Mouse (Mus musculus) G1E (cell line): ENCODE data around the gene Csnk1g2. TPM values are rescaled to one million over a fixed set of nuclear protein-coding genes. Genes with fewer than 3 reads are reported as not detected.

ENCODE experiments used
- ATAC-seq: 2 replicates; pipeline ENCODE4 v1.8.0; 2016; ENCODE audit warnings: mild to moderate bottlenecking; ENCODE audit not compliant: insufficient number of reproducible peaks, poor library complexity, low FRiP score, severe bottlenecking; ENCODE audit errors: extremely low read depth
- DNase-seq: peaks from one replicate; pipeline ENCODE4 v3.0.0; 2012; ENCODE audit warnings: low spot score
- H3K27me3 ChIP-seq: 2 replicates; pipeline ENCODE4 v1.6.1; 2012; ENCODE audit warnings: mild to moderate bottlenecking, low read length, inconsistent platforms; ENCODE audit not compliant: insufficient read depth
- H3K36me3 ChIP-seq: replicated peaks from 2 replicates; pipeline ENCODE3; 2012; ENCODE audit warnings: mild to moderate bottlenecking, inconsistent platforms
- H3K4me1 ChIP-seq: 2 replicates; pipeline ENCODE4 v1.6.1; 2012; ENCODE audit warnings: low read depth, low read length, inconsistent platforms, mixed read lengths; ENCODE audit not compliant: insufficient read depth
- H3K4me3 ChIP-seq: 2 replicates; pipeline ENCODE4 v1.5.1; 2012; ENCODE audit warnings: low read depth, mild to moderate bottlenecking, inconsistent platforms, low read length, moderate library complexity, mixed read lengths
- H3K9me3 ChIP-seq: replicated peaks from 2 replicates; pipeline ENCODE4 v1.6.1; 2012; ENCODE audit warnings: inconsistent platforms
- CTCF ChIP-seq: IDR thresholded peaks from 2 replicates; pipeline ENCODE4 v1.5.1; 2012; ENCODE audit warnings: low read depth, low read length, inconsistent platforms, mixed read lengths
- GATA1 ChIP-seq: IDR thresholded peaks from 2 replicates; pipeline ENCODE4 v1.6.1; 2012; ENCODE audit warnings: borderline replicate concordance, low read length, inconsistent platforms, mixed read lengths
- GATA2 ChIP-seq: IDR thresholded peaks from 2 replicates; pipeline ENCODE4 v1.6.1; 2012; ENCODE audit warnings: low read depth, low read length, inconsistent platforms, borderline replicate concordance
- POLR2AphosphoS5 ChIP-seq: IDR thresholded peaks from 2 replicates; pipeline ENCODE4 v1.6.1; 2012; ENCODE audit warnings: low read depth, low read length, inconsistent platforms; ENCODE audit not compliant: insufficient replicate concordance
- TAL1 ChIP-seq: conservative IDR thresholded peaks from 2 replicates; pipeline ENCODE4 v1.6.1; 2012; ENCODE audit warnings: low read depth, low read length, inconsistent platforms, mixed read lengths
- polyA plus RNA-seq: library from polyadenylated mRNA; stranded (reverse); fragments of >175 nt; gene quantifications from 2 replicates; pipeline ENCODE4 v1.2.3, GENCODE M21; 2012
- total RNA-seq, 2 experiments: library from RNA; stranded (forward) in 1 of 2; stranded (reverse) in 1 of 2; fragments of 200-1000 nt in 1 of 2; fragments of >200 nt in 1 of 2; fragmentation: Nextera tagmentation in 1 of 2; gene quantifications; 2 replicates each; pipeline ENCODE4 v1.2.3; 2014 to 2017

Gene Csnk1g2
- total and polyA plus RNA-seq, 3 experiments: 110 to 470 (median 189) TPM

DNA sequence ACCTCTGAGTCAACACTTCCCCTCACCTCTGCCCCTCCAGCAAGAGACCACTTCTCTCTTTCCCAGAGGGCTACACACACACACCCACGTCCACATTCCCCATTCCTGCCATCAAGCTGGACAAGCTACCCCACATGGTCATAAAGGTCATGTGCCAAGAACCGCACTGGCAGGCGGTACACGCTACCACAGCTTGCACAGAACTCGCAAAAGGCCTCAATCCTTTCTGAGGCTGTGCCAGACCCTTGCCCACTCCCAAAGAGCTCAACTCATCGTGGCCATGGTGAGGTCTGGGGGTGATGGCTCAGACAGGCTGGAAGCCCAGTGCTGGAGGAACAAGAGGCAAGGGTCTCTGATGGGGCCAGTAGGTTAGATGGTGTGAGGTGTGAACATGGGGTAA, 32.2 kb downstream of the Csnk1g2 start:
- peak overlapping the region; percentile 30; the same call in 1 of the 2 replicates for H3K4me3 ChIP-seq
- no peaks in the 10 kb centered on the region for H3K27me3 ChIP-seq
- peaks cover 37% of the 10 kb centered on the region for H3K36me3 ChIP-seq
- no peak for ATAC-seq
- TF ChIP-seq GATA1 (no peak), TAL1 (no peak), POLR2AphosphoS5 (no peak), CTCF (no peak), GATA2 (no peak)
- DNase-seq: no peak
- H3K9me3 ChIP-seq: no peaks in the 10 kb centered on the region
- peaks cover 65% of the 10 kb centered on the region for H3K4me1 ChIP-seq

DNA sequence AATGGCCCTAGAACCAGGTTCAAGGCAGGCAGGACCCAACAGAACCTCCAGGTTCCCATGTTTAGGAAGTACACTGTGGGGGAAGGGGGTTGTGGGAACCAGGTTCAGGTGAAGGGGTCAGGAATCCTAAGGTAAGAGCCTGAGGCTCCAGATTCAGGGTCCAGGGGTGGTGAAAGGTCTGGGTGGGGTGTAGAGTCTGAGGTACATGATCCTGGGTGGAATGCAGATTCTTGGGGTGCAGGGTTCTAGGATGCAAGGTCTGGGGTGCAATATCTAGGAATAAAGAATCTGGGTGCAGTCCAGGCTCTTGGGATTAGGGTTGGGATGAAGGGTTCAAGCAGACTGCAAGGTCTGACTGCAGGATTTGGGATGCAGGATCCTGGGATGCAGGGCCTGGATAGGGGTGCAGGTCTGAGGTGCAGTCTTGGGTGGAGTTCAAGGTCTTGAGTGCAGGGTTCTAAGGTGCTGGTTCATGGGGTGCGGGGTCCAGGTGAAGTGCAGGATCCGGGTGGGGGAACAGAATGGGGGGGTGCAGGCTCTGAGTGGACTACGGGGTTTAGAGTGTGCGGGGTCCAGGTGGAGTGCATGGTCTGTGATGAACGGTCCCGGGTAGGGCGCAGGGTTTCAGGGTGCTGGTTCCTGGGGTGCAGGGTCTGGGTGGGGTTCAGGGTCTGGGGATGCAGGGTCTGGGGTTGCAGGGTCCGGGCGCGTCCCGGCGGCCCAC, 32.9 kb downstream of the Csnk1g2 start:
- no peak for ATAC-seq
- Histone ChIP-seq H3K4me3 (peak overlapping the region; percentile 99), H3K4me1 (peaks cover 61% of the 10 kb centered on the region)

DNA sequence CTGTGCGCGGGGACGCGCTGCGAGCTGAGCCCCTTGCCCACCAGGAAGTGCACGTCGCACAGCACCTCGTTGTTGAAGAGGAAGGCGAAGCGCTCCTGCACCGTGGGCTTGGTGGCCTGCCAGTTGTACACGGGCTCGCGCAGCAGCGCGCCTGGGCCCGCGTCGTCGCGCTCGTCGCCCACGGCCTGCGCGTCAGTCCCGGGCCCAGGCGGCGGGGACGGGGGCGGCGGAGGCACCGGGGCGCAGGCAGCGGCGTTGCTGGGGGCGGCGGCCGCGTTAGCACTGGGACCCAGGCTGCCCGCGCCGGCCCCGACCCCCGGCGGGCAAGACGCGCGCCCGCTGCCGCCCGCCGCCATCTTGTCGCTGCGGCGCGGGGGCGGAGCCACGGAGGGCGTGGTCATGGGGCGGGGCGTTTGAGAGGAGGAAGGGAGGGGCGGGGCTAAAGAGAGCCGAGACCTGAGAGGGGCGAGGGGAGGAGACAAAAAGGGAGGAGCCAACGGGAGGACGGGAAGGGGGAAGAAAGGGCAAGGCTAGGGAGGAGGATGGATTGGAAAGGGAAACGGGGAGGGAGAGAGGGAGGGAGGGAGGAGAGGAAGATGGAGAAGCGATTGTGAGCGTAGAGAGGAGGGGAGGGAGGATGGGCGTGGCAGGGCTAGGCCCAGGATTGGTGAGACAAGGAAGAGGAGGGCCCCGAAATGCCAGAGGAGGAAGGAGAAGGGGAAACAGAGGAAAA, 33.7 kb downstream of the Csnk1g2 start:
- TF ChIP-seq GATA2: no peak
- no peak for TF ChIP-seq GATA1
- no peak for TF ChIP-seq CTCF
- DNase-seq (peak; percentile 83), ATAC-seq (peak; percentile 88)
- peaks cover 64% of the 10 kb centered on the region for H3K4me1 ChIP-seq
- peak overlapping the region; percentile 99 for H3K4me3 ChIP-seq
- no peaks in the 10 kb centered on the region for H3K9me3 ChIP-seq
- peaks cover 27% of the 10 kb centered on the region for H3K36me3 ChIP-seq
- H3K27me3 ChIP-seq: no peaks in the 10 kb centered on the region

More for the DNA sequence above, 32.9 kb downstream of the Csnk1g2 start:
- no peak for DNase-seq
- TF ChIP-seq GATA1 (no peak), CTCF (no peak), TAL1 (no peak), POLR2AphosphoS5 (no peak), GATA2 (no peak)
- Histone ChIP-seq H3K27me3 (no peaks in the 10 kb centered on the region), H3K9me3 (no peaks in the 10 kb centered on the region), H3K36me3 (peaks cover 33% of the 10 kb centered on the region)

DNA sequence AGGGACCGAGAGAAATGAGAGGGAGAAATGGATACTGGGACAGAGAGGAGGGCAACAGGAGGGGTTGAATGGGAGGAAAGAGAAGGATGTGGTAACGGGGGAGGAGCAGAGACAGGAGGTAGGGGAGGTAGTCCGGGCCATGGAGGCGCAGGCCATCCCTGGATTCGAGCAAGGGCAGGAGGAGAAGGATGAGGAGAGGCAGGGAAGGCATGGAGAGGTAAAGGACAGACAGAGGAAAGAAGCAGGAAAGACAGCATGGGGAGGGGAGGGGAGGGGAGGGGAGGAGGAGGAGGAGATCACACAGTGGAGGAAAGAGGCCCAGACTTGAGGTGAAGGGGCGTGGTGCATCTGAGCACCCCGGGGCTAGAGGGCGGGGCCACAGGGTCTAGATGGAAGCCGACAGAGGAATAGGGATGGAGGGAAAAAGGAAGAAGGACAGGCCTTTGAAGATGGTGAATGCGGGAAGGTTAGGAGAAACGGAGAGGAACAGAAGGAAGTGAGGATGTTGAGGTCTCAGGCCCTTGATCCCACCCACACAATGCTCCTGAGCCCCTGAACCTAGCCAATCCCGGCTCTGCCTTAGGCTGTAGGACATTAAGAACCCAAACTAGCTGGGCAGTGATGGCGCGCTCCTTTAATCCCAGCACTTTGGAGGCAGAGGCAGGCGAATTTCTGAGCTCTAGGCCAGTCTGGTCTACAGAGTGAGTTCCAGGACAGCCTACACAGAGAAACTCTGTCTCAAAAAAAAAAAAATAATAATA, 34.4 kb downstream of the Csnk1g2 start, which contains the start of gene Btbd2:
Gene Btbd2 (minus strand): TSS at position 209 of the 761 bp plus-strand sequence.
- H3K4me1 ChIP-seq: peaks cover 65% of the 10 kb centered on the region
- DNase-seq (no peak), ATAC-seq (no peak)

DNA sequence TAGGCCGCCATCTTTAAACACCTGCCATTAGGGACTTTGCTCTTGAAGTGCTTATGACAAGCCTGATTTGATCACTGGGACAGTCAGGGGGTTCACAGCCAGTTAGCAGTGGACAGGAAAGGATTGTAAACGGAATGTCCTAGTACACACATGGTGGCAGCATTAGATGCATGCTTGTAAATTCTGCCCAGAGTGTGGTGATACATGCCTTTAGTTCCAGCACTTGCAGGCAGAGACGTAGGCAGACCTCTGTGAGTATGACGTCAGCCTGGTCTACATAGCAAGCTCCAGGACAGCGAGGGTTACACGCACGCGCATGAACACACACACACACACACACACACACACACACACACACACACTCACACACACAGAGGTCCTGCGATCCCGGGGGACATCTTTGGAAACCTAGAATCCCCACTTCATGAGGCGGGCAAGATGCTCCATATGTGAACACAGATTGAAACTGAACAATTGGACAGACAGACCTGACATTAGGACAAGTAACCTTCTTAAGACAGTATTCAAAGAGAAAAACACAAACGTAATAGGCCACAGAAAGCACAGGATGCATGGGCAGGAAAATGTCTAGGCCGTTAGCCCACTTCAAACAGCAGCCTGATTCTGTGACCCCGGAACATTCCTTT, 35.7 kb downstream of the Csnk1g2 start:
- no peaks in the 10 kb centered on the region for H3K9me3 ChIP-seq
- TF ChIP-seq GATA1: no peak
- TF ChIP-seq POLR2AphosphoS5: no peak
- TF ChIP-seq GATA2: no peak
- no peak for TF ChIP-seq TAL1
- TF ChIP-seq CTCF: no peak
- no peak for ATAC-seq
- no peaks in the 10 kb centered on the region for H3K27me3 ChIP-seq
- H3K4me1 ChIP-seq: peaks cover 70% of the 10 kb centered on the region
- peak overlapping the region; percentile 50; the same call in 1 of the 2 replicates for H3K4me3 ChIP-seq
- peaks cover 12% of the 10 kb centered on the region for H3K36me3 ChIP-seq
- DNase-seq: no peak

More for the DNA sequence above, 34.4 kb downstream of the Csnk1g2 start, which contains the start of gene Btbd2:
- Histone ChIP-seq H3K36me3 (peaks cover 23% of the 10 kb centered on the region), H3K27me3 (no peaks in the 10 kb centered on the region), H3K9me3 (no peaks in the 10 kb centered on the region), H3K4me3 (peak within 1 kb of the TSS; percentile 99)
- TF ChIP-seq POLR2AphosphoS5 (no peak), GATA1 (no peak), TAL1 (no peak)

DNA sequence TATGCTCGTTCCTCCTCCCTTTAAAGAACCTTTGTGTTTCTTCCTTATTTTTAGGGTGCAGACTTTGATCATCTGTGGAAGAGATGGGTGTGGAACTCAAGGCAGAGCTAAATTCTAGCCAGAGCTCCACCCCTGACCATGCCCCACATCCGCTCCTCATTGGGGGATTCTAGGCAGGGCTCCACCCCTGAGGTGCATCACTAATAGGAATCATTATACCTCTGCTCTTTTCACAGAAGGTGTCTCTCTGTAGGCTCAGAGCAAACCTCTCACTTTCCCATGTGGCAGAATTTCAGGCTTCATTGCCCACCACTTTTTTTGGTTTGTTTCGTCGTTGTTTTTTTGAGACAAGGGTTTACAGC, 36.2 kb downstream of the Csnk1g2 start:
- TF ChIP-seq CTCF (no peak), GATA2 (no peak)
- peaks cover 75% of the 10 kb centered on the region for H3K4me1 ChIP-seq
- H3K36me3 ChIP-seq: peaks cover 9% of the 10 kb centered on the region
- ATAC-seq (peak; percentile 42), DNase-seq (no peak)
- H3K9me3 ChIP-seq: no peaks in the 10 kb centered on the region
- peak overlapping the region; percentile 50; the same call in 1 of the 2 replicates for H3K4me3 ChIP-seq
- no peaks in the 10 kb centered on the region for H3K27me3 ChIP-seq
